Mouse (Mus musculus) cerebellum, adult 2 months (tissue): ENCODE results near the gene Tnfsfm13. TPM values are rescaled to one million over a fixed set of nuclear protein-coding genes. Genes with fewer than 3 reads are reported as not detected.
A peak's percentile ranks its signal among the peaks of the same experiment; 100 is the strongest.

Experiments used
- DNase-seq, 2 experiments: peaks; one replicate each; pipeline ENCODE4 v3.0.0; 2021
- H3K27ac ChIP-seq: fragments of 200-500 bp; 2 replicates; pipeline ENCODE4 v1.5.1; 2012; ENCODE audit warnings: low read length, control low read depth, inconsistent platforms; ENCODE audit not compliant: insufficient read depth
- H3K27me3 ChIP-seq: fragments of 200-500 bp; 2 replicates; pipeline ENCODE4 v1.6.1; 2012; ENCODE audit warnings: inconsistent platforms, mild to moderate bottlenecking, low read length, moderate library complexity; ENCODE audit not compliant: control insufficient read depth, insufficient read depth
- H3K4me1 ChIP-seq: fragments of 200-500 bp; 2 replicates; pipeline ENCODE4 v1.6.1; 2011; ENCODE audit warnings: low read length; ENCODE audit not compliant: control insufficient read depth, insufficient read depth
- H3K4me3 ChIP-seq: fragments of 200-500 bp; replicated peaks from 2 replicates; pipeline ENCODE3; 2011; ENCODE audit warnings: mild to moderate bottlenecking, low read depth, low read length, control low read depth; ENCODE audit not compliant: insufficient read depth
- CTCF ChIP-seq: fragments of 200-500 bp; IDR thresholded peaks from 2 replicates; pipeline ENCODE4 v1.5.1; 2011; ENCODE audit warnings: low read depth, mild to moderate bottlenecking, control low read depth, low read length, moderate library complexity, borderline replicate concordance; ENCODE audit not compliant: insufficient read depth
- POLR2A ChIP-seq: fragments of 200-500 bp; IDR thresholded peaks from 2 replicates; pipeline ENCODE4 v1.6.1; 2011; ENCODE audit warnings: low read length, control low read depth, borderline replicate concordance; ENCODE audit not compliant: insufficient read depth
- WGBS: fragments of 180-500 bp; shearing (Covaris S2); methylation state at CpG from one replicate; pipeline ENCODE4 v1.1.7; 2018; 5-methylcytosine and 5-hydroxymethylcytosine counted together
- polyA plus RNA-seq: library from polyadenylated mRNA; depleted of rRNA; stranded (reverse); fragments of >200 nt; gene quantifications from 2 replicates; pipeline ENCODE4 v1.2.3, GENCODE M21; 2012

The Tnfsfm13 gene
- polyA plus RNA-seq, 1 experiment = 3.3 TPM

DNA sequence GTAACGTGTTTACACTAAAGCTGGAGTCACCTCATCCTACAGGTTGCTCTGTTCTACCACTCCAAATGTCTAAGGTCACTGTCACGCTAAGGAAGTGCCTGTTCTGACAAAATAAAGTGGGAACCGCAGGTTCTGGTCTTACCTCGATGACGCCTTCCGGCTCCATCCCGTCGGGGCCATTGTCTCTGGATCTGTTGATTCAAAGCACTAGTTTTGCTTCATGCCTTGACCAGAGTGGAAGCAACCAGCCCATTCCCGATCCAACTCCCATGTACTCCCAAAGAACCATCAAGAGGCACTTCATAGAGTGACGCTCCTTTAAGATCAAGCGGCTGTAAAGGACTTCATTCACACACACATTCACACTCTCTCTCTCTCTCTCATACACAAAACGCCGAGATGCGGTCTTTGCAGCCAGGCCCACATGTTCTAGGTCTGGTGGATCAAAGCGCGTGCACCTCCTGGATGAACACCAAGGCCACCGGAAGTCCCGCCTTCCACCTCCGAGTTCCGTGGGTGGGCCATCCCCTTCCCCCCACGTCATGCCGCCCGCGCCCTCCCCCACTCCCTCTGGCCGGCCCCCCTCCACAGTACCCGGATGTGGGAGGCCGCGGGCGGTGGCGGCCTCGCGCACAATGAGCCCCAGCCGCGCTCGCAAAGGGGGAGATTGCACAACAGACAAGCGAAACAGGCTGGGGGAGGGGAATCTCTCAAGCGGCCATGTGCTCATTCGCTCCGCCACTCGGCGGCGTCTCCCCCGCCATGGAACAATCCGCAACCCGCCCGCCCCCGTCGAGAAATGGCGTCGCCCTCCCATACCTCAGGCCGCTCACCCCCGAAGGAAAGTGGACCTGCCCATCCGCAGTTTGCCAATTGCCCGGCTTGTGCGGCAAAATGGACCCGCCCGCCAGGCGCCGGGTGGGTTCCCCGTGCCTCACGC lies 24.8 kb downstream of the Tnfsfm13 start:
- WGBS = under 1% methylated on average over 59 of the region's 61 CpGs
- Histone ChIP-seq H3K4me1 (no peaks in the 10 kb centered on the region; the same call in 1 of the 2 replicates), H3K4me3 (peak overlapping the region; percentile 82), H3K27me3 (no peaks in the 10 kb centered on the region), H3K27ac (peak overlapping the region; percentile 91)
- peak; percentile 95 for DNase-seq
- no peak for TF ChIP-seq CTCF
- TF ChIP-seq POLR2A = peak; percentile 52; the same call in 1 of the 2 replicates

GRCm38 (mm10) chr11:69666665-69667005 lies 29.3 kb downstream of the Tnfsfm13 start:
- H3K27me3 ChIP-seq = no peaks in the 10 kb centered on the region
- 91% methylated on average over 3 of the region's 3 CpGs for WGBS
- no peak for DNase-seq
- H3K27ac ChIP-seq = no peak overlapping the region
- TF ChIP-seq CTCF (no peak), POLR2A (no peak)
- H3K4me1 ChIP-seq = peaks cover 3% of the 10 kb centered on the region; the same call in 1 of the 2 replicates
- no peak overlapping the region for H3K4me3 ChIP-seq

DNA sequence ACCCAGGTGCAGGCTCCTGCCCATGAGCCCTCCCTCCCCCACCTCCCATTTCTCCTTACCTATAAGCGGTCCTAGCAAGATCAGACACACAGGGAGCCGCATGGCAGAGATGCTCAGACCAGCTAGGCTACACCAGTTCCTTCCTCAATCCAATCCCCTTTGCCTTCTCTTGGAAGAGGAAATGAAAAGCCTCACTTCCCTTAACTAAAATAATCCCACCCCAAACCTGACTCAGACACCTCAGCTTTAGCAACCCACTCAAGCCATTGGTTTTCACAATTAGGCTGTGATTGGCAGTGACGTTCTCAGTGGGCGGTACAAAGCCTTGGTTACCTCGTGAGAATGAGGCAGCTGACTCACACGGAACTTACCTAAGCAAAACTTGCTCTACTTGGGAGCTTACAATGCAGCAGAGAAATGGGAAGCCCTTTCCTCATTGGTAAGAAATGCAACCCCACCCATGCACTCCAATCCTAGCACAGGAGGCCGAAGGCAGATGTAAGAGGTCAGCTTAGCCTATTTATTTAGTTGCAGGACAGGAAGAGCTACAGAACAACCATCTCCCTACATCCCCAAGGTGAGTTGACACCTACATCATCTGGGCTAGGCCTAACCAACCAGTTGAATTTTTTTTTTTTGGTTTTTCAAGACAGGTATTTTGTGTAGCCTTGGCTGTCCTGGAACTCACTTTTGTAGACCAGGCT lies 29.8 kb downstream of the Tnfsfm13 start, which contains the start of gene Cd68:
Cd68 (minus strand) TSS at position 193 of the 704 bp plus-strand sequence.
- Histone ChIP-seq H3K27me3 (no peaks in the 10 kb centered on the region), H3K4me1 (peaks cover 3% of the 10 kb centered on the region; the same call in 1 of the 2 replicates), H3K27ac (no peak within 1 kb of the TSS), H3K4me3 (no peak within 1 kb of the TSS)
- TF ChIP-seq POLR2A = no peak
- TF ChIP-seq CTCF = no peak
- no peak for DNase-seq
- WGBS = 42% methylated on average over 7 of the region's 7 CpGs

DNA sequence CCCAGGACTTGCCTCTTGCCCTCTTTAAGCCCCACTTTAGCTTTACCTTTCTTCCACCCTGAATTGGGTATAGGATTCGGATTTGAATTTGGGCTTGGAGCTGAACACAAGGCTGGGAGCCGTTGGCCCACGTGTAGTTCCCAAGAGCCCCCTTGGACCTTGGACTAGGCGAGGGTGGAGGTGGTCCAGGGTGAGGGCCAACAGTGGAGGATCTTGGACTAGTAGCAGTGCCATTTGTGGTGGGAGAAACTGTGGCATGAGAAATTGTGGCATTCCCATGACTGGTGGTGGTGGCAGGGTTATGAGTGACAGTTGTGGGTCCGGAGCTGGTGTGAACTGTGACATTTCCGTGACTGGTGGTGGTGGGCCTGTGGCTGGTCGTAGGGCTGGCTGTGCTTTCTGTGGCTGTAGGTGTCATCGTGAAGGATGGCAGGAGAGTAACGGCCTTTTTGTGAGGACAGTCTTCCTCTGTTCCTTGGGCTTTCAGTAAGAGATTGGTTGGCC lies 30.4 kb downstream of the Tnfsfm13 start:
- DNase-seq = no peak
- Histone ChIP-seq H3K4me1 (peaks cover 3% of the 10 kb centered on the region; the same call in 1 of the 2 replicates), H3K27me3 (no peaks in the 10 kb centered on the region), H3K4me3 (no peak overlapping the region), H3K27ac (no peak overlapping the region)
- TF ChIP-seq CTCF (no peak), POLR2A (no peak)
- 60% methylated on average over 9 of the region's 9 CpGs for WGBS

- Histone ChIP-seq H3K27ac (no peak overlapping the region), H3K27me3 (no peaks in the 10 kb centered on the region), H3K4me3 (no peak overlapping the region), H3K4me1 (0 out of 2 replicates have a peak, but pooled peaks cover 3% of the 10 kb centered on the region)
- WGBS = 89% methylated on average over 7 of the region's 7 CpGs
- DNase-seq = no peak
- TF ChIP-seq POLR2A = no peak
- no peak for TF ChIP-seq CTCF
Observed at GRCm38 (mm10) chr11:69664841-69665240, 31.1 kb downstream of the Tnfsfm13 start.

DNA sequence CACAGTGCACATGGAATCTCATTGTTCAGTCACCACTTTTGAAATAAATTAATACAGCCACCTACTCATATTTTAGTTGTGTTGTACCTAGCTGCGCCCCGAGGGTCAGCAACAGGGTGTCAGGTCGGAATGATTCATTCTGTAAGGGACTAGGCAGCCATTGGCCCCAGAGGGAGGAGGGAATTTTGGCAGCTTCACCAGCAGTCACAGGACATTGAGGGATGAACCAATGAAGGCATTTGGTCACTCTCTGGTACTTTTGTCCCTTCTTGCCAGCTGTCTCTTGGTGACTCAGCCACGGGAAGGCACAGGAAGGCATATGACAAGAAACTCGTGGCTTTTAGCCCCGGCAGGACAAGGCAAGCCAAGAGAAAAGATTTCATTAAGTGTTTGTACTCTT lies 32.1 kb downstream of the Tnfsfm13 start:
- Histone ChIP-seq H3K4me1 (0 out of 2 replicates have a peak, but pooled peaks cover 3% of the 10 kb centered on the region), H3K27ac (no peak overlapping the region), H3K27me3 (no peaks in the 10 kb centered on the region), H3K4me3 (no peak overlapping the region)
- TF ChIP-seq CTCF = no peak
- TF ChIP-seq POLR2A = no peak
- 44% methylated on average over 6 of the region's 6 CpGs for WGBS
- DNase-seq = peak in 1 of 2 experiments; percentile 44

DNA sequence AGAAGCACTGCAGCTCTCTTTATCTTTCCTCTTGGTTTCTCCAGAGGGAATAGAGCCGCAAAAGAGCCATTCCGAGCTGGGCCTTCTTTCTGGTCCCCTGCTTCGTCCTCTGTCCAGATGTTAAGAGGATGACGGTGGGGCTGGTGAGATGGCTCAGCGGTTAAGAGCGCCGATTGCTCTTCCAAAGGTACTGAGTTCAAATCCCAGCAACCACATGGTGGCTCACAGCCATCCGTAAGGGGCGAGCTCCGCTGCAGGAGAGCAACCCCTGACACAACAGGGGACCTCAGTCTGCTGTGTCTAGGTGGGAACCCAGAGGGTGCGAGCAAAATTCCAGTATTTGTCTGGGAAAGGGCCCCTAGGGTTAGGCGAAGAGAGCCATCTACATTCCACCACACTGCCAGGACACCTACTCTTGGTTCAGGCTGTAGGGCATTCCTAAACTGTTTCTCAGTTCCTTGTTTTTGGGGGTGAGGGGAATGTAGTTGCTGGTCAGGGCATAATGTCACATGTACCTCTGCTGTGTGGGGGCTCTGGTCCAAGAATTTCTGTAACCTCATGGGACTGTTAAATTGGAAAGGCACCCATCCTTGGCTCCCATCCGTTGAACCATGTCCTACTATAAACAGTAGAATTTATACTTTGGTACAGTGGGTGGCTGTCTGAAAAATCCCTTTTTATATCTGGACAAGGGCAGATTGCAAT lies 32.8 kb downstream of the Tnfsfm13 start:
- no peaks in the 10 kb centered on the region for H3K27me3 ChIP-seq
- peak overlapping the region; percentile 35 for H3K27ac ChIP-seq
- TF ChIP-seq POLR2A (no peak), CTCF (no peak)
- H3K4me3 ChIP-seq = peak overlapping the region; percentile 85
- 55% methylated on average over 13 of the region's 13 CpGs for WGBS
- DNase-seq = no peak
- H3K4me1 ChIP-seq = 0 out of 2 replicates have a peak, but pooled peaks cover 3% of the 10 kb centered on the region
